Mouse (Mus musculus): ENCODE measurements around the gene Clpx. TPM values are rescaled to one million over a fixed set of nuclear protein-coding genes. Genes with fewer than 3 reads are reported as not detected.
A peak's percentile ranks its signal among the peaks of the same experiment; 100 is the strongest.
"Not testable (repeated sequence)": the region's sequence is repeated elsewhere in the genome, so short reads cannot be mapped to it uniquely, and the experiment has no call there.

The Clpx gene
- polyA plus RNA-seq, 1 experiment from 2014 or later = 47.9 TPM

GRCm38 (mm10) chr9:65345439-65345838, 51.4 kb downstream of the Clpx start:
- not testable (repeated sequence) for H3K9me3 ChIP-seq (ENCODE audit: control insufficient read depth, low read length); DNase-seq (ENCODE audit: low spot score); H3K36me3 ChIP-seq (ENCODE audit: control insufficient read depth, insufficient read depth, low read length); H3K4me1 ChIP-seq (replicated peaks; ENCODE audit: control insufficient read depth, insufficient read depth); H3K27me3 ChIP-seq (ENCODE audit: control insufficient read depth, insufficient read depth, low read length)
- peak overlapping the region; percentile 94 for H3K4me3 ChIP-seq (ENCODE audit: low read depth, low read length)
- H3K27ac ChIP-seq (replicated peaks) = peak overlapping the region; percentile 100
- 67% methylated on average over 11 of the region's 11 CpGs for WGBS
- peak overlapping the region; percentile 84 for H3K4me2 ChIP-seq (replicated peaks; ENCODE audit: low read depth)
- H3K9ac ChIP-seq (ENCODE audit: low read length) = peak overlapping the region; percentile 32
- peak; percentile 2; the same call in 1 of the 2 replicates for ATAC-seq (ENCODE audit: low FRiP score, low TSS enrichment)
- TF ChIP-seq CTCF (IDR thresholded peaks at IDR 0.05; ENCODE audit: low read depth) = peak; percentile 39; the same call in 1 of the 2 replicates

- TF ChIP-seq CTCF (IDR thresholded peaks at IDR 0.05; ENCODE audit: low read depth) (no peak), EP300 (optimal IDR thresholded peaks at IDR 0.05) (no peak)
- H3K27me3 ChIP-seq (ENCODE audit: control insufficient read depth, insufficient read depth, low read length) = no peaks in the 10 kb centered on the region
- no peaks in the 10 kb centered on the region for H3K36me3 ChIP-seq (ENCODE audit: control insufficient read depth, insufficient read depth, low read length)
- peak within 1 kb of the TSS; percentile 84 for H3K4me2 ChIP-seq (replicated peaks; ENCODE audit: low read depth)
- H3K9me3 ChIP-seq (ENCODE audit: control insufficient read depth, low read length) = no peaks in the 10 kb centered on the region
- H3K27ac ChIP-seq (replicated peaks) = peak within 1 kb of the TSS; percentile 100
- DNase-seq (ENCODE audit: low spot score) (peak; percentile 95), ATAC-seq (ENCODE audit: low FRiP score, low TSS enrichment) (peak; percentile 94)
- H3K4me1 ChIP-seq (replicated peaks; ENCODE audit: control insufficient read depth, insufficient read depth) = peaks cover 6% of the 10 kb centered on the region
- peak within 1 kb of the TSS; percentile 98 for H3K9ac ChIP-seq (ENCODE audit: low read length)
- H3K4me3 ChIP-seq (ENCODE audit: low read depth, low read length) = peak within 1 kb of the TSS; percentile 94
- WGBS = under 1% methylated on average over 45 of the region's 59 CpGs
Measured at GRCm38 (mm10) chr9:65345854-65346475, 51.9 kb downstream of the Clpx start, which contains the start of gene Pdcd7. Gene Pdcd7 (plus strand): TSS chr9:65346104.

GRCm38 (mm10) chr9:65346476-65347111, 52.5 kb downstream of the Clpx start:
- Histone ChIP-seq H3K4me2 (replicated peaks; ENCODE audit: low read depth) (peak overlapping the region; percentile 84), H3K27me3 (ENCODE audit: control insufficient read depth, insufficient read depth, low read length) (no peaks in the 10 kb centered on the region), H3K36me3 (ENCODE audit: control insufficient read depth, insufficient read depth, low read length) (no peaks in the 10 kb centered on the region), H3K9me3 (ENCODE audit: control insufficient read depth, low read length) (no peaks in the 10 kb centered on the region), H3K27ac (replicated peaks) (peak overlapping the region; percentile 100), H3K9ac (ENCODE audit: low read length) (peak overlapping the region; percentile 98), H3K4me3 (ENCODE audit: low read depth, low read length) (peak overlapping the region; percentile 94), H3K4me1 (replicated peaks; ENCODE audit: control insufficient read depth, insufficient read depth) (peaks cover 6% of the 10 kb centered on the region)
- under 1% methylated on average over 67 of the region's 77 CpGs for WGBS
- DNase-seq (ENCODE audit: low spot score) = peak; percentile 67
- ATAC-seq (ENCODE audit: low FRiP score, low TSS enrichment) = peak; percentile 85
- no peak for TF ChIP-seq EP300 (optimal IDR thresholded peaks at IDR 0.05)
- TF ChIP-seq CTCF (IDR thresholded peaks at IDR 0.05; ENCODE audit: low read depth) = no peak

DNA sequence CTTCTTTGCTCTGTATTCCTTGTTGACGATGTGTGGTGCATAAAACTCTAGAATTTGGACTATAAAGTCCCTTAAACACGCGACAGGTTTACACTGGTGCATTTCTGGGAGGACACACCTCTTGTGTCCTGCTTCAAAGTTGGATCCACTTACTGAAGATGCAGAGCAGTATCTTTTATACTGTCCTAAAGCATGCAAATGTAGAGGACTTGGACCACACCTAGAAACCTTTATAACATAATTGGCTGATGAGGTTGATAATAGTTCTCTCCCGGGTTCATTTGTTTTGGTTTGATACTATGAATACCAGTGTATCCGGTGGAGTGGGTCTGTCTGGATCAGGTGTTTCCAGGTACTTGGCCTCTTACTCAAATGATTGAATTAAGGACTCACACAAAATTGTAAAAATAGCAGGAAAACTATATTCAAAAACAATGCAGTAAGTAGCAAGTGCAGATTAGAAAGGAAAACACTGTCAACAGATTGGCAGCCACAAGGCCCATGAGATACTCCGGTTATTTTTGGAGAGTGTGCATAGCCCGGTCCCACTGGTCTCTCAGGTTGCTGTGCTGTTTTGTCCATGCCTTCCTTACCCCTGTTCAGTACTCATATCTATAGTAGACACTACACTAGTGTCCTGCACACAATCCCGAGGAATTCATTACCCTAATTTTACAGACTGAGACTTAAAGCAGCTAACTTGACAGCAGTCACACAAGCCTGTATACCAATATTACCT, 53.2 kb downstream of the Clpx start:
- Histone ChIP-seq H3K27me3 (ENCODE audit: control insufficient read depth, insufficient read depth, low read length) (no peaks in the 10 kb centered on the region), H3K27ac (replicated peaks) (peak overlapping the region; percentile 100), H3K9me3 (ENCODE audit: control insufficient read depth, low read length) (no peaks in the 10 kb centered on the region), H3K4me1 (replicated peaks; ENCODE audit: control insufficient read depth, insufficient read depth) (peaks cover 6% of the 10 kb centered on the region), H3K4me3 (ENCODE audit: low read depth, low read length) (peak overlapping the region; percentile 94), H3K36me3 (ENCODE audit: control insufficient read depth, insufficient read depth, low read length) (no peaks in the 10 kb centered on the region), H3K9ac (ENCODE audit: low read length) (peak overlapping the region; percentile 98), H3K4me2 (replicated peaks; ENCODE audit: low read depth) (peak overlapping the region; percentile 84)
- no peak for ATAC-seq (ENCODE audit: low FRiP score, low TSS enrichment)
- TF ChIP-seq EP300 (optimal IDR thresholded peaks at IDR 0.05) = no peak
- no peak for TF ChIP-seq CTCF (IDR thresholded peaks at IDR 0.05; ENCODE audit: low read depth)
- 33% methylated on average over 8 of the region's 8 CpGs for WGBS
- no peak for DNase-seq (ENCODE audit: low spot score)

GRCm38 (mm10) chr9:65353251-65353650, 59.2 kb downstream of the Clpx start:
- Histone ChIP-seq H3K9ac (ENCODE audit: low read length) (no peak overlapping the region), H3K27ac (replicated peaks) (no peak overlapping the region), H3K9me3 (ENCODE audit: control insufficient read depth, low read length) (no peaks in the 10 kb centered on the region), H3K4me1 (replicated peaks; ENCODE audit: control insufficient read depth, insufficient read depth) (no peaks in the 10 kb centered on the region), H3K4me3 (ENCODE audit: low read depth, low read length) (no peak overlapping the region), H3K36me3 (ENCODE audit: control insufficient read depth, insufficient read depth, low read length) (peaks cover 9% of the 10 kb centered on the region), H3K27me3 (ENCODE audit: control insufficient read depth, insufficient read depth, low read length) (no peaks in the 10 kb centered on the region), H3K4me2 (replicated peaks; ENCODE audit: low read depth) (no peak overlapping the region)
- no peak for ATAC-seq (ENCODE audit: low FRiP score, low TSS enrichment)
- DNase-seq (ENCODE audit: low spot score) = no peak
- WGBS = 77% methylated on average over 5 of the region's 5 CpGs
- TF ChIP-seq CTCF (IDR thresholded peaks at IDR 0.05; ENCODE audit: low read depth) (no peak), EP300 (optimal IDR thresholded peaks at IDR 0.05) (no peak)

All from stomach, postnatal 0 days (tissue).